Mouse (Mus musculus) MEL (cell line): ENCODE data around the gene Asphd1.

ENCODE experiments used
- CTCF ChIP-seq, 3 experiments: IDR thresholded peaks in 2 of 3; conservative IDR thresholded peaks in 1 of 3; 2 replicates each; pipeline ENCODE4 v1.5.1; 2011 to 2012; ENCODE audit warnings: low read length in 3 of 3, low read depth in 2 of 3, mild to moderate bottlenecking in 2 of 3, improper control_type of control experiment in 1 of 3, inconsistent platforms in 1 of 3, mixed read lengths in 1 of 3, moderate library complexity in 1 of 3; ENCODE audit not compliant: control insufficient read depth in 1 of 3, insufficient read depth in 1 of 3, poor library complexity in 1 of 3, severe bottlenecking in 1 of 3
- E2F4 ChIP-seq: IDR thresholded peaks from 2 replicates; pipeline ENCODE4 v1.6.1; 2011; ENCODE audit warnings: low read depth, low read length, improper control_type of control experiment, borderline replicate concordance
- POLR2A ChIP-seq, 2 experiments: IDR thresholded peaks; 2 replicates each; pipeline ENCODE4 v1.6.1; 2011 to 2012; ENCODE audit warnings: low read length in 2 of 2, mild to moderate bottlenecking in 2 of 2, control low read depth in 1 of 2, improper control_type of control experiment in 1 of 2, low read depth in 1 of 2, moderate library complexity in 1 of 2; ENCODE audit not compliant: control insufficient read depth in 1 of 2, insufficient read depth in 1 of 2, poor library complexity in 1 of 2

DNA sequence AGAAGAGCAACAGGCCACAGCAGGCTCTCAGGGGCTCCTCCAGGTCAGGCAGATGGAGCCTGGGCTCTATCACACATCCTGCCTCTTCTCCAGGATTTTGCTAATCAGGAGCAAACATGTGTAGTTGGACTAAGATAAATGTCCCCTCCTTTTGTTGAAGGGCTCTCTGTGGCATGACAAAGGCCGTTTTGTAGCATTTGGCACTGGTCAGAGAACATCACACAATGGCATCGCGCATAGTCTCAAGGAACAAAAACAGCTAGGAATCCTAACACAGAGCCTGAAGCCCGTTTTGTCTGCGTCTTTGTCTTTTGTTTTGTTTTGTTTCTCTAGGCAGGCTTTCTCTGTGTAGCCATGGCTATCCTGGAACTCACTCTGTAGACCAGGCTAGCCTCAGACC lies 25.4 kb downstream of the Asphd1 start:
- TF ChIP-seq E2F4: no peak
- no peak for TF ChIP-seq CTCF (IDR thresholded peaks at IDR 0.05 in 2 of 3, conservative IDR thresholded peaks at IDR 0.05 in 1 of 3; ENCODE audit: control insufficient read depth in 1 of 3, insufficient read depth in 1 of 3, low read depth in 2 of 3, low read length in 3 of 3, poor library complexity in 1 of 3, severe bottlenecking in 1 of 3)
- TF ChIP-seq POLR2A (IDR thresholded peaks at IDR 0.05; ENCODE audit: control insufficient read depth in 1 of 2, insufficient read depth in 1 of 2, low read depth in 1 of 2, low read length in 2 of 2, poor library complexity in 1 of 2): no peak
